Mouse (Mus musculus) heart, adult 10 weeks (tissue): Measurements from ENCODE around the gene Gm8374. TPM values are rescaled to one million over a fixed set of nuclear protein-coding genes. Genes with fewer than 3 reads are reported as not detected.

Experiments used
- polyA plus RNA-seq: library from polyadenylated mRNA; stranded (reverse); fragments of 350-450 nt; fragmentation: Illumina TruSeq; extraction: RNeasy Lipid Tissue Mini Kit (QIAGEN cat#74804); gene quantifications from one replicate; pipeline ENCODE4 v1.2.3, GENCODE M21; 2014; ENCODE audit warnings: low read depth, low replicate concordance

Gene Gm8374
- not detected for polyA plus RNA-seq

GRCm38 (mm10) chr14:7365034-7365433, at the start of gene Gm8374:
TSS of gene Gm8374 (minus strand) at chr14:7365134.

GRCm38 (mm10) chr14:7332295-7332694, 32.6 kb downstream of the Gm8374 start, which contains the start of gene Gm5797:
TSS of gene Gm5797 (minus strand) at chr14:7332395.

GRCm38 (mm10) chr14:7314661-7315060, 50.3 kb downstream of the Gm8374 start, which contains the start of gene Gm3739:
TSS of gene Gm3739 (minus strand) at chr14:7315049.

Other genes with a start within 250 kb of the Gm8374 start
- gene Gm6676, start 239.7 kb downstream of the Gm8374 start, polyA plus RNA-seq = not detected
- gene Gm3512, start 190.6 kb downstream of the Gm8374 start, polyA plus RNA-seq = 0.60 TPM
- not detected for gene Gm16434, start 170.6 kb downstream of the Gm8374 start, polyA plus RNA-seq
- not detected for gene Gm3727, start 100.4 kb downstream of the Gm8374 start, polyA plus RNA-seq
- gene Gm3739, start 50.1 kb downstream of the Gm8374 start, polyA plus RNA-seq = not detected
- not detected for gene Gm5797, start 32.7 kb downstream of the Gm8374 start, polyA plus RNA-seq
- gene Gm3755, start 85.8 kb upstream of the Gm8374 start, polyA plus RNA-seq = not detected
- gene Gm3752, start 118.6 kb upstream of the Gm8374 start, polyA plus RNA-seq = 0.37 TPM
- not detected for gene Gm3558, start 203.4 kb upstream of the Gm8374 start, polyA plus RNA-seq
- not detected for gene Gm10338, start 230.5 kb upstream of the Gm8374 start, polyA plus RNA-seq